Mouse (Mus musculus) cerebellum, adult 2 months (tissue): ENCODE data around the gene Cdh23.

Experiments
- CTCF ChIP-seq: fragments of 200-500 bp; IDR thresholded peaks from 2 replicates; pipeline ENCODE4 v1.5.1; 2011; ENCODE audit warnings: low read depth, mild to moderate bottlenecking, control low read depth, low read length, moderate library complexity, borderline replicate concordance; ENCODE audit not compliant: insufficient read depth
- POLR2A ChIP-seq: fragments of 200-500 bp; IDR thresholded peaks from 2 replicates; pipeline ENCODE4 v1.6.1; 2011; ENCODE audit warnings: low read length, control low read depth, borderline replicate concordance; ENCODE audit not compliant: insufficient read depth

- TF ChIP-seq CTCF: no peak
- no peak for TF ChIP-seq POLR2A
Measured at GRCm38 (mm10) chr10:60268738-60269137, 427.6 kb downstream of the Cdh23 start.
